Mouse (Mus musculus) right cerebral cortex, adult 2 months (tissue): ENCODE results near the gene Hrct1.

Source experiments
- DNase-seq, 2 experiments: peaks; one replicate each; pipeline ENCODE4 v3.0.0; 2021 to 2022; ENCODE audit warnings: low spot score in 2 of 2

Gene Hrct1

GRCm38 (mm10) chr4:43771626-43772025, 44.6 kb downstream of the Hrct1 start:
- no peak for DNase-seq

GRCm38 (mm10) chr4:43772304-43772703, 45.3 kb downstream of the Hrct1 start:
- DNase-seq = no peak
